Mouse (Mus musculus): ENCODE measurements around the gene Ube2j1. TPM values are rescaled to one million over a fixed set of nuclear protein-coding genes. Genes with fewer than 3 reads are reported as not detected.

The Ube2j1 gene
- polyA plus RNA-seq (2015; fragmentation: Nextera tagmentation; extraction: Ambion mirVana): 46.0 and 49.2 TPM in 2 replicates

- H3K9me3 ChIP-seq: no peaks in the 10 kb centered on the region
- WGBS: under 1% methylated on average over 113 of the region's 123 CpGs
- H3K36me3 ChIP-seq: peaks cover 10% of the 10 kb centered on the region; the same call in 1 of the 2 replicates
- peak within 1 kb of the TSS; percentile 97 for H3K27ac ChIP-seq (replicated peaks)
- peak within 1 kb of the TSS; percentile 95 for H3K9ac ChIP-seq (replicated peaks)
- H3K4me3 ChIP-seq: peak within 1 kb of the TSS; percentile 92
- H3K4me2 ChIP-seq (replicated peaks): peak within 1 kb of the TSS; percentile 53
- H3K27me3 ChIP-seq: no peaks in the 10 kb centered on the region
- ATAC-seq (replicated peaks): peak; percentile 97
- peaks cover 35% of the 10 kb centered on the region for H3K4me1 ChIP-seq
Observed at GRCm38 (mm10) chr4:33031195-33031960, at the start of gene Ube2j1. Gene Ube2j1, plus strand, starts transcription at chr4:33031416.

- Histone ChIP-seq H3K9ac (replicated peaks) (no peak overlapping the region), H3K27me3 (no peaks in the 10 kb centered on the region), H3K4me2 (replicated peaks) (no peak overlapping the region), H3K27ac (replicated peaks) (no peak overlapping the region), H3K4me3 (no peak overlapping the region), H3K36me3 (no peaks in the 10 kb centered on the region), H3K4me1 (peaks cover 30% of the 10 kb centered on the region), H3K9me3 (no peaks in the 10 kb centered on the region)
- no peak for ATAC-seq (replicated peaks)
- 24% methylated on average over 5 of the region's 5 CpGs for WGBS
Observed at GRCm38 (mm10) chr4:32981617-32982016, 49.6 kb upstream of the Ube2j1 start.

- WGBS: 2% methylated on average over 15 of the region's 15 CpGs
- Histone ChIP-seq H3K36me3 (no peaks in the 10 kb centered on the region), H3K27me3 (no peaks in the 10 kb centered on the region), H3K4me3 (peak overlapping the region; percentile 96), H3K9me3 (no peaks in the 10 kb centered on the region), H3K27ac (replicated peaks) (peak overlapping the region; percentile 85), H3K4me2 (replicated peaks) (peak overlapping the region; percentile 97), H3K9ac (replicated peaks) (peak overlapping the region; percentile 95), H3K4me1 (peaks cover 30% of the 10 kb centered on the region)
- ATAC-seq (replicated peaks): peak; percentile 49
Observed at GRCm38 (mm10) chr4:32982041-32982715, 49.0 kb upstream of the Ube2j1 start.

GRCm38 (mm10) chr4:32982716-32983175 lies 48.5 kb upstream of the Ube2j1 start, which contains the start of gene Rragd:
Gene Rragd, plus strand, starts transcription at chr4:32983037.
- no peaks in the 10 kb centered on the region for H3K36me3 ChIP-seq
- H3K9me3 ChIP-seq: no peaks in the 10 kb centered on the region
- peak within 1 kb of the TSS; percentile 97 for H3K4me2 ChIP-seq (replicated peaks)
- peak; percentile 86 for ATAC-seq (replicated peaks)
- no peaks in the 10 kb centered on the region for H3K27me3 ChIP-seq
- peaks cover 30% of the 10 kb centered on the region for H3K4me1 ChIP-seq
- peak within 1 kb of the TSS; percentile 85 for H3K27ac ChIP-seq (replicated peaks)
- peak within 1 kb of the TSS; percentile 96 for H3K4me3 ChIP-seq
- H3K9ac ChIP-seq (replicated peaks): peak within 1 kb of the TSS; percentile 95
- under 1% methylated on average over 18 of the region's 18 CpGs for WGBS

- ATAC-seq (replicated peaks): peak; percentile 53
- H3K4me1 ChIP-seq: peaks cover 30% of the 10 kb centered on the region
- no peaks in the 10 kb centered on the region for H3K27me3 ChIP-seq
Observed at GRCm38 (mm10) chr4:32983176-32984155, 47.8 kb upstream of the Ube2j1 start.

GRCm38 (mm10) chr4:32984242-32984641 lies 47.0 kb upstream of the Ube2j1 start:
- under 1% methylated on average over 13 of the region's 13 CpGs for WGBS
- ATAC-seq (replicated peaks): no peak
- Histone ChIP-seq H3K4me3 (peak overlapping the region; percentile 96), H3K4me1 (peaks cover 30% of the 10 kb centered on the region), H3K9me3 (no peaks in the 10 kb centered on the region), H3K9ac (replicated peaks) (peak overlapping the region; percentile 95), H3K36me3 (no peaks in the 10 kb centered on the region), H3K4me2 (replicated peaks) (peak overlapping the region; percentile 97), H3K27ac (replicated peaks) (peak overlapping the region; percentile 85), H3K27me3 (no peaks in the 10 kb centered on the region)

More at GRCm38 (mm10) chr4:32983176-32984155, 47.8 kb upstream of the Ube2j1 start:
- H3K9me3 ChIP-seq: no peaks in the 10 kb centered on the region
- no peaks in the 10 kb centered on the region for H3K36me3 ChIP-seq
- H3K4me3 ChIP-seq: peak overlapping the region; percentile 96
- peak overlapping the region; percentile 95 for H3K9ac ChIP-seq (replicated peaks)
- peak overlapping the region; percentile 97 for H3K4me2 ChIP-seq (replicated peaks)
- peak overlapping the region; percentile 85 for H3K27ac ChIP-seq (replicated peaks)
- under 1% methylated on average over 73 of the region's 94 CpGs for WGBS

GRCm38 (mm10) chr4:32984801-32985675 lies 46.2 kb upstream of the Ube2j1 start:
- no peaks in the 10 kb centered on the region for H3K27me3 ChIP-seq
- H3K4me1 ChIP-seq: peaks cover 30% of the 10 kb centered on the region
- no peaks in the 10 kb centered on the region for H3K9me3 ChIP-seq
- peak overlapping the region; percentile 95 for H3K9ac ChIP-seq (replicated peaks)
- no peaks in the 10 kb centered on the region for H3K36me3 ChIP-seq
- H3K27ac ChIP-seq (replicated peaks): peak overlapping the region; percentile 85
- H3K4me2 ChIP-seq (replicated peaks): peak overlapping the region; percentile 97
- peak overlapping the region; percentile 96 for H3K4me3 ChIP-seq
- no peak for ATAC-seq (replicated peaks)
- 7% methylated on average over 13 of the region's 13 CpGs for WGBS

- ATAC-seq (replicated peaks): no peak
- Histone ChIP-seq H3K9ac (replicated peaks) (no peak overlapping the region), H3K27me3 (no peaks in the 10 kb centered on the region), H3K4me2 (replicated peaks) (no peak overlapping the region), H3K4me1 (peaks cover 30% of the 10 kb centered on the region), H3K4me3 (no peak overlapping the region), H3K27ac (replicated peaks) (no peak overlapping the region), H3K9me3 (no peaks in the 10 kb centered on the region), H3K36me3 (no peaks in the 10 kb centered on the region)
- WGBS: 0% methylated on average over 3 of the region's 3 CpGs
Observed at GRCm38 (mm10) chr4:32985684-32986083, 45.5 kb upstream of the Ube2j1 start.

GRCm38 (mm10) chr4:32987006-32987405 lies 44.2 kb upstream of the Ube2j1 start:
- Histone ChIP-seq H3K4me1 (peaks cover 28% of the 10 kb centered on the region), H3K4me2 (replicated peaks) (no peak overlapping the region), H3K4me3 (no peak overlapping the region), H3K9ac (replicated peaks) (no peak overlapping the region), H3K27me3 (no peaks in the 10 kb centered on the region), H3K9me3 (no peaks in the 10 kb centered on the region), H3K27ac (replicated peaks) (no peak overlapping the region), H3K36me3 (no peaks in the 10 kb centered on the region)
- ATAC-seq (replicated peaks): no peak
- WGBS: 74% methylated on average over 3 of the region's 3 CpGs

- ATAC-seq (replicated peaks): no peak
- Histone ChIP-seq H3K36me3 (no peaks in the 10 kb centered on the region), H3K4me3 (no peak overlapping the region), H3K9me3 (no peaks in the 10 kb centered on the region), H3K27ac (replicated peaks) (no peak overlapping the region), H3K4me2 (replicated peaks) (no peak overlapping the region), H3K4me1 (peaks cover 19% of the 10 kb centered on the region), H3K27me3 (no peaks in the 10 kb centered on the region), H3K9ac (replicated peaks) (no peak overlapping the region)
- WGBS: 77% methylated on average over 2 of the region's 2 CpGs
Observed at GRCm38 (mm10) chr4:32989346-32989745, 41.9 kb upstream of the Ube2j1 start.

GRCm38 (mm10) chr4:32994168-32994567 lies 37.0 kb upstream of the Ube2j1 start:
- Histone ChIP-seq H3K4me3 (no peak overlapping the region), H3K27ac (replicated peaks) (no peak overlapping the region), H3K4me1 (no peaks in the 10 kb centered on the region), H3K27me3 (no peaks in the 10 kb centered on the region), H3K9me3 (no peaks in the 10 kb centered on the region), H3K9ac (replicated peaks) (no peak overlapping the region), H3K36me3 (no peaks in the 10 kb centered on the region), H3K4me2 (replicated peaks) (no peak overlapping the region)
- ATAC-seq (replicated peaks): no peak
- WGBS: 78% methylated on average over 3 of the region's 3 CpGs

Measured in forebrain, embryonic 15.5 days (tissue).